Mouse (Mus musculus): ENCODE data around the gene Padi3. TPM values are rescaled to one million over a fixed set of nuclear protein-coding genes. Genes with fewer than 3 reads are reported as not detected.

Padi3 gene
- total and polyA plus RNA-seq, 2 experiments from 2014 or later, result 0.06 TPM; not detected in 1

DNA sequence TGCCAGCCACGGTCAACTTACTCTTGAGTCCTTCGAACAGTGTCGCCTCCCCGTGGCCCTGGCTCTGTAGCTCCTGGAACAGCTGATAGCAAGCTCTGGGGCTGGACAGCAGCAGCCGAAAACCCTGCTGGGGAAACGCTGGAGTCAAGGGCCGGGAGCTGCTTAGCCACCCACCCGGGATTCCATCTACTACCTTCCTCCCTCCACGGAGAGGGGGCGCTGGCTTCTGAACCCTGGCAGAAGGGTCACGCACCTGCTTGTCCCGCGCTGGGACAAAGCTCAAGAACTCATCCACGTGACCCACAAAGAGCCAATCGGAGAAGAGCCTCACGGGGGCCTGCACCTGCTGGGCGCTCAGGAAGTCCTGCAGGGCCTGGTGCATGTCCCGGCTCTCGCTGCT lies 60.1 kb downstream of the Padi3 start:
- TF ChIP-seq CTCF (IDR thresholded peaks at IDR 0.05; ENCODE audit: low read depth), result no peak
- WGBS, result 8% methylated on average over 19 of the region's 19 CpGs

DNA sequence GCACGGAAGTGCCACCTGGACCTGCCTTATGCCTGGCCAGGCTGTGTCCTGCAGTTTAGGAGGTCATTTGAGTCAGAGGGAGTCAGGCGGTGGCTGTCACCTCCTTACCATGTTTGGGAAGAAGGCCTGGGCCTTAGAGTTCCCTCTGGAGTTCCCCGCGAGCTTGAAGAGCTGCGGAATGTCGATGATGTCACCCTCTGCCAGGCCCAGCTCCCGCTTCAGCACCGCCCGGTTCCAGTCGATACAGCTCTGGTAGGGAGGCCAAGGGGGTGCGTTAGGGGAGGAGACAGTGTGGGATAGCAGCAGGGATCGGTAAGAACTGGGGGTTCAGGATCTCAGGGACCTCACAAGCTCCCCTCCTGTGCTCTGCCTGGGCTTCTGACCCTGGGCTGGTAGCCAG lies 62.5 kb downstream of the Padi3 start:
- WGBS, result 28% methylated on average over 12 of the region's 12 CpGs
- no peak for TF ChIP-seq CTCF (IDR thresholded peaks at IDR 0.05; ENCODE audit: low read depth)

More for the DNA sequence above, 60.1 kb downstream of the Padi3 start:
- no peaks in the 10 kb centered on the region for H3K4me1 ChIP-seq (ENCODE audit: insufficient read depth)
- H3K4me2 ChIP-seq (ENCODE audit: low read depth), result no peak overlapping the region
- no peak overlapping the region for H3K27ac ChIP-seq (ENCODE audit: low read depth, low read length)
- no peaks in the 10 kb centered on the region for H3K27me3 ChIP-seq (ENCODE audit: insufficient read depth, low read length)
- H3K9me3 ChIP-seq (ENCODE audit: low read length), result no peaks in the 10 kb centered on the region
- ATAC-seq (no peak), DNase-seq (no peak)
- no peak overlapping the region for H3K9ac ChIP-seq
- no peak overlapping the region for H3K4me3 ChIP-seq (ENCODE audit: low read depth, low read length)
- no peaks in the 10 kb centered on the region for H3K36me3 ChIP-seq (ENCODE audit: insufficient read depth)

DNA sequence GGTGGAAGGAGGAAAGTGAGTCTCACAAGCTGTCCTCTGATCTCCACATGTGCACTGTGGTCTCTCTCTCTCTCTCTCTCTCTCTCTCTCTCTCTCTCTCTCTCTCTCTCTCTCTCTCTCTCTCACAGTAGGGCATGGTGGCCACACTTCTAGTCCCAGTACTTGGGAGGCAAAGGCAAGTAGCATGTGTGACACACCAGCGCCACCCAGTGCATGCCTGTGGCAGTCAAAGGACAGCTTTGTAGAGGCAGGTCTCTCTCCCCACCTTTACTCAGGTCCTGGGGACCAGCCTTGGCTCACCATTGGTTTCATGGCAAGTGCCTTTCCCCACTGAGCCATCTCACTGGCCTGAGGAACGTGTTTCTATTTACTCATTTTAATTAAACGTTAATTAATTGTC lies 65.8 kb downstream of the Padi3 start:
- DNase-seq, result peak; percentile 9
- no peak overlapping the region for H3K4me3 ChIP-seq (ENCODE audit: low read depth, low read length)
- H3K27ac ChIP-seq (ENCODE audit: low read depth, low read length), result no peak overlapping the region
- no peak for ATAC-seq
- no peaks in the 10 kb centered on the region for H3K9me3 ChIP-seq (ENCODE audit: low read length)
- H3K27me3 ChIP-seq (ENCODE audit: insufficient read depth, low read length), result no peaks in the 10 kb centered on the region
- peak; percentile 64 for TF ChIP-seq CTCF (IDR thresholded peaks at IDR 0.05; ENCODE audit: low read depth)
- 23% methylated on average over 3 of the region's 3 CpGs for WGBS
- no peak overlapping the region for H3K9ac ChIP-seq
- no peaks in the 10 kb centered on the region for H3K36me3 ChIP-seq (ENCODE audit: insufficient read depth)
- H3K4me1 ChIP-seq (ENCODE audit: insufficient read depth), result no peaks in the 10 kb centered on the region
- no peak overlapping the region for H3K4me2 ChIP-seq (ENCODE audit: low read depth)

More for the DNA sequence above, 62.5 kb downstream of the Padi3 start:
- H3K36me3 ChIP-seq (ENCODE audit: insufficient read depth), result no peaks in the 10 kb centered on the region
- no peaks in the 10 kb centered on the region for H3K9me3 ChIP-seq (ENCODE audit: low read length)
- no peak for DNase-seq
- ATAC-seq, result no peak
- H3K4me1 ChIP-seq (ENCODE audit: insufficient read depth), result no peaks in the 10 kb centered on the region
- H3K4me3 ChIP-seq (ENCODE audit: low read depth, low read length), result no peak overlapping the region
- no peak overlapping the region for H3K4me2 ChIP-seq (ENCODE audit: low read depth)
- no peak overlapping the region for H3K9ac ChIP-seq
- H3K27ac ChIP-seq (ENCODE audit: low read depth, low read length), result no peak overlapping the region
- no peaks in the 10 kb centered on the region for H3K27me3 ChIP-seq (ENCODE audit: insufficient read depth, low read length)

DNA sequence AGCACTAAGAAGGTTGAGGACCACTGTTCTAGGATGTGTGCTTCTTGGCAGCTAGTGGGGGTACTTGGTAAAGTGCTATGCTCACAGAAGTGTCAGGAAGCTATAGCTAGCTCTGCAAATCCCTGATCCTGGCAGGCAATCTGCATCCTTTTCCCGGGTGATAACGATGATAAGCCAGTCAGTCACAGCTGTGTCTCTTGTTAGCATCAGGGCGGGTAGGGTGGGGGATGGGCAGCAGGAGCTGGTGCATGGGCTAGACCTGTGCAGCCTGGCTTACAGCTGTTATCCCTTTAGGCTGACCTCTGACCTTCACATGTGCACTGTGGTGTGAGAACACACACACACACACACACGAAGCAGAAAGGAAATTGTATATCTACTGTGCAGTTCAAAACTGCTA lies 67.4 kb downstream of the Padi3 start:
- no peak for TF ChIP-seq CTCF (IDR thresholded peaks at IDR 0.05; ENCODE audit: low read depth)
- H3K36me3 ChIP-seq (ENCODE audit: insufficient read depth), result no peaks in the 10 kb centered on the region
- DNase-seq, result peak; percentile 26
- peak; percentile 14; the same call in 1 of the 2 replicates for ATAC-seq
- no peak overlapping the region for H3K27ac ChIP-seq (ENCODE audit: low read depth, low read length)
- no peaks in the 10 kb centered on the region for H3K4me1 ChIP-seq (ENCODE audit: insufficient read depth)
- no peak overlapping the region for H3K9ac ChIP-seq
- H3K27me3 ChIP-seq (ENCODE audit: insufficient read depth, low read length), result no peaks in the 10 kb centered on the region
- H3K9me3 ChIP-seq (ENCODE audit: low read length), result no peaks in the 10 kb centered on the region
- H3K4me2 ChIP-seq (ENCODE audit: low read depth), result no peak overlapping the region
- no peak overlapping the region for H3K4me3 ChIP-seq (ENCODE audit: low read depth, low read length)
- 46% methylated on average over 4 of the region's 4 CpGs for WGBS

DNA sequence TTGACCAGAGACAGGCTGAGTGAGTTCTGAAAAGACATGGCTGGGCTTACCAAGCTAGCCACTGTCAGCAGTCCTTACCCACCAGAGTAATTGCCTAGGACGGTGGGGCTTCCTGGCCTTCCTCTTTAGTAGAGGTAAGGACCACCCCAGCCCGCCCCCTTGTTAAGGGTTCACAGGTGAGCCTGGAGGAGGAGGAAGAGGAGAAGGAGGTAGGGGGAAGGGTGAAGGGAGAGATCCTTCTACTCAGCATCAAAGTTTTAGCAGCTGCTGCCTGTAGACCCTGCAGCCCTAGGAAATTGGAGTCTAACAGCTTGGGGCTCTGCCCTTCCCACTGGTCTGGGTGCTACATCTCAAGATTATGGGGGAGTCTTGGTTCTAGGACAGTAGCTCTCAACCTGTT lies 67.9 kb downstream of the Padi3 start, which contains the start of gene Padi6:
Gene Padi6 (minus strand): TSS at position 101 of the 400 bp plus-strand sequence.
- DNase-seq (no peak), ATAC-seq (no peak)
- Histone ChIP-seq H3K27ac (ENCODE audit: low read depth, low read length) (no peak within 1 kb of the TSS), H3K4me1 (ENCODE audit: insufficient read depth) (no peaks in the 10 kb centered on the region), H3K4me2 (ENCODE audit: low read depth) (no peak within 1 kb of the TSS), H3K4me3 (ENCODE audit: low read depth, low read length) (no peak within 1 kb of the TSS), H3K27me3 (ENCODE audit: insufficient read depth, low read length) (no peaks in the 10 kb centered on the region), H3K36me3 (ENCODE audit: insufficient read depth) (no peaks in the 10 kb centered on the region), H3K9me3 (ENCODE audit: low read length) (no peaks in the 10 kb centered on the region), H3K9ac (no peak within 1 kb of the TSS)
- 90% methylated on average over 2 of the region's 2 CpGs for WGBS
- no peak for TF ChIP-seq CTCF (IDR thresholded peaks at IDR 0.05; ENCODE audit: low read depth)

GRCm38 (mm10) chr4:140741401-140741800 lies 69.0 kb downstream of the Padi3 start:
- DNase-seq, result no peak
- no peak for TF ChIP-seq CTCF (IDR thresholded peaks at IDR 0.05; ENCODE audit: low read depth)
- Histone ChIP-seq H3K4me1 (ENCODE audit: insufficient read depth) (no peaks in the 10 kb centered on the region), H3K9ac (no peak overlapping the region), H3K9me3 (ENCODE audit: low read length) (no peaks in the 10 kb centered on the region), H3K27ac (ENCODE audit: low read depth, low read length) (no peak overlapping the region), H3K36me3 (ENCODE audit: insufficient read depth) (no peaks in the 10 kb centered on the region), H3K4me3 (ENCODE audit: low read depth, low read length) (no peak overlapping the region), H3K4me2 (ENCODE audit: low read depth) (no peak overlapping the region), H3K27me3 (ENCODE audit: insufficient read depth, low read length) (no peaks in the 10 kb centered on the region)
- no peak for ATAC-seq
- WGBS, result 88% methylated on average over 6 of the region's 6 CpGs

GRCm38 (mm10) chr4:140740655-140741054 lies 69.8 kb downstream of the Padi3 start:
- Histone ChIP-seq H3K36me3 (ENCODE audit: insufficient read depth) (no peaks in the 10 kb centered on the region), H3K9ac (no peak overlapping the region), H3K27me3 (ENCODE audit: insufficient read depth, low read length) (no peaks in the 10 kb centered on the region), H3K4me3 (ENCODE audit: low read depth, low read length) (no peak overlapping the region), H3K4me2 (ENCODE audit: low read depth) (no peak overlapping the region), H3K27ac (ENCODE audit: low read depth, low read length) (no peak overlapping the region), H3K9me3 (ENCODE audit: low read length) (no peaks in the 10 kb centered on the region), H3K4me1 (ENCODE audit: insufficient read depth) (no peaks in the 10 kb centered on the region)
- 93% methylated on average over 11 of the region's 11 CpGs for WGBS
- TF ChIP-seq CTCF (IDR thresholded peaks at IDR 0.05; ENCODE audit: low read depth), result no peak
- ATAC-seq (no peak), DNase-seq (no peak)

Other genes with a start within 250 kb of the Padi3 start
- 52.5 and 59.0 TPM in 2 replicates for gene Arhgef10l, start 144.6 kb downstream of the Padi3 start, total RNA-seq (2014; rRNA removed)
- 13.8 and 16.5 TPM in 2 replicates for gene Arhgef10l, start 144.6 kb downstream of the Padi3 start, polyA plus RNA-seq (2015; fragmentation: Nextera tagmentation; extraction: Ambion mirVana)
- gene Rcc2, start 110.1 kb downstream of the Padi3 start, total RNA-seq (2014; rRNA removed), result 55.2 and 62.3 TPM in 2 replicates
- 20.3 and 20.8 TPM in 2 replicates for gene Rcc2, start 110.1 kb downstream of the Padi3 start, polyA plus RNA-seq (2015; fragmentation: Nextera tagmentation; extraction: Ambion mirVana)
- gene Padi6, start 68.0 kb downstream of the Padi3 start, total RNA-seq (2014; rRNA removed), result 0.08 TPM in 1 of 2 replicates, not detected in the other
- 0.11 and 0.18 TPM in 2 replicates for gene Padi6, start 68.0 kb downstream of the Padi3 start, polyA plus RNA-seq (2015; fragmentation: Nextera tagmentation; extraction: Ambion mirVana)
- gene Padi4, start 36.4 kb downstream of the Padi3 start, total RNA-seq (2014; rRNA removed), result not detected in 2 replicates
- 0.06 TPM in 2 replicates for gene Padi4, start 36.4 kb downstream of the Padi3 start, polyA plus RNA-seq (2015; fragmentation: Nextera tagmentation; extraction: Ambion mirVana)
- 0.08 and 0.10 TPM in 2 replicates for gene Padi1, start 35.1 kb upstream of the Padi3 start, total RNA-seq (2014; rRNA removed)
- gene Padi1, start 35.1 kb upstream of the Padi3 start, polyA plus RNA-seq (2015; fragmentation: Nextera tagmentation; extraction: Ambion mirVana), result 0.06 and 0.08 TPM in 2 replicates
- 1.1 and 1.8 TPM in 2 replicates for gene Padi2, start 95.7 kb upstream of the Padi3 start, total RNA-seq (2014; rRNA removed)
- 1.2 and 1.3 TPM in 2 replicates for gene Padi2, start 95.7 kb upstream of the Padi3 start, polyA plus RNA-seq (2015; fragmentation: Nextera tagmentation; extraction: Ambion mirVana)
- gene Sdhb, start 150.6 kb upstream of the Padi3 start, total RNA-seq (2014; rRNA removed), result 254 and 308 TPM in 2 replicates
- 564 and 623 TPM in 2 replicates for gene Sdhb, start 150.6 kb upstream of the Padi3 start, polyA plus RNA-seq (2015; fragmentation: Nextera tagmentation; extraction: Ambion mirVana)
- 205 and 251 TPM in 2 replicates for gene Atp13a2, start 176.2 kb upstream of the Padi3 start, total RNA-seq (2014; rRNA removed)
- 119 and 141 TPM in 2 replicates for gene Atp13a2, start 176.2 kb upstream of the Padi3 start, polyA plus RNA-seq (2015; fragmentation: Nextera tagmentation; extraction: Ambion mirVana)
- 22.2 and 25.1 TPM in 2 replicates for gene Mfap2, start 199.8 kb upstream of the Padi3 start, total RNA-seq (2014; rRNA removed)
- gene Mfap2, start 199.8 kb upstream of the Padi3 start, polyA plus RNA-seq (2015; fragmentation: Nextera tagmentation; extraction: Ambion mirVana), result 124 and 148 TPM in 2 replicates
- gene Crocc, start 249.9 kb upstream of the Padi3 start, total RNA-seq (2014; rRNA removed), result 29.9 and 43.0 TPM in 2 replicates
- 3.5 and 3.8 TPM in 2 replicates for gene Crocc, start 249.9 kb upstream of the Padi3 start, polyA plus RNA-seq (2015; fragmentation: Nextera tagmentation; extraction: Ambion mirVana)